Mouse (Mus musculus) monocyte, adult 2 months (primary cell): ENCODE measurements around the gene Irak3.

Source experiments
- DNase-seq, 2 experiments: peaks; one replicate each; pipeline ENCODE4 v3.0.0; 2022; ENCODE audit warnings: low spot score in 2 of 2, low read depth in 1 of 2

Gene Irak3

GRCm38 (mm10) chr10:120111691-120112319 is 90.1 kb downstream of the Irak3 start:
- no peak for DNase-seq

- no peak for DNase-seq
Measured at GRCm38 (mm10) chr10:120100806-120101205, 101.1 kb downstream of the Irak3 start.

- DNase-seq: no peak
Measured at GRCm38 (mm10) chr10:120097564-120097963, 104.4 kb downstream of the Irak3 start.

GRCm38 (mm10) chr10:120095716-120096115 is 106.2 kb downstream of the Irak3 start:
- no peak for DNase-seq

- DNase-seq: no peak
Measured at GRCm38 (mm10) chr10:120095136-120095535, 106.8 kb downstream of the Irak3 start.

GRCm38 (mm10) chr10:120092548-120092947 is 109.4 kb downstream of the Irak3 start:
- DNase-seq: no peak
